Mouse (Mus musculus): ENCODE results near the gene Ccr7. TPM values are rescaled to one million over a fixed set of nuclear protein-coding genes. Genes with fewer than 3 reads are reported as not detected.

Ccr7 gene
- polyA plus RNA-seq, 1 experiment: not detected

GRCm38 (mm10) chr11:99096417-99096816 lies 58.5 kb downstream of the Ccr7 start:
- peaks cover 45% of the 10 kb centered on the region for H3K27me3 ChIP-seq (replicated peaks)
- no peak overlapping the region for H3K4me3 ChIP-seq (replicated peaks)
- no peaks in the 10 kb centered on the region for H3K36me3 ChIP-seq (replicated peaks; ENCODE audit: low read length)
- TF ChIP-seq FLI1 (IDR thresholded peaks at IDR 0.05; ENCODE audit: low read length): no peak
- TF ChIP-seq GATA1 (IDR thresholded peaks at IDR 0.05; ENCODE audit: borderline replicate concordance, low read length): no peak
- H3K9me3 ChIP-seq: peaks cover 11% of the 10 kb centered on the region
- no peaks in the 10 kb centered on the region; the same call in 1 of the 2 replicates for H3K4me1 ChIP-seq

GRCm38 (mm10) chr11:99095759-99096158 lies 59.1 kb downstream of the Ccr7 start:
- no peak for TF ChIP-seq GATA1 (IDR thresholded peaks at IDR 0.05; ENCODE audit: borderline replicate concordance, low read length)
- TF ChIP-seq FLI1 (IDR thresholded peaks at IDR 0.05; ENCODE audit: low read length): no peak
- Histone ChIP-seq H3K4me1 (no peaks in the 10 kb centered on the region; the same call in 1 of the 2 replicates), H3K36me3 (replicated peaks; ENCODE audit: low read length) (no peaks in the 10 kb centered on the region), H3K9me3 (peaks cover 11% of the 10 kb centered on the region), H3K27me3 (replicated peaks) (peaks cover 43% of the 10 kb centered on the region), H3K4me3 (replicated peaks) (no peak overlapping the region)

- Histone ChIP-seq H3K4me3 (replicated peaks) (no peak overlapping the region), H3K9me3 (peaks cover 11% of the 10 kb centered on the region), H3K4me1 (no peaks in the 10 kb centered on the region), H3K27me3 (replicated peaks) (peaks cover 47% of the 10 kb centered on the region), H3K36me3 (replicated peaks; ENCODE audit: low read length) (no peaks in the 10 kb centered on the region)
- TF ChIP-seq GATA1 (IDR thresholded peaks at IDR 0.05; ENCODE audit: borderline replicate concordance, low read length) (no peak), FLI1 (IDR thresholded peaks at IDR 0.05; ENCODE audit: low read length) (no peak)
These were observed 59.8 kb downstream of the Ccr7 start for GRCm38 (mm10) chr11:99094911-99095676.

Other genes with a start within 250 kb of the Ccr7 start
- gene Cdc6, start 247.3 kb downstream of the Ccr7 start, polyA plus RNA-seq (2012; ENCODE audit: insufficient read depth, low replicate concordance): 0.44 TPM in 1 of 2 replicates, not detected in the other
- gene Rara, start 227.3 kb downstream of the Ccr7 start, polyA plus RNA-seq (2012; ENCODE audit: insufficient read depth, low replicate concordance): 11.8 and 25.3 TPM in 2 replicates
- gene Gjd3, start 172.1 kb downstream of the Ccr7 start, polyA plus RNA-seq (2012; ENCODE audit: insufficient read depth, low replicate concordance): not detected in 2 replicates
- 6.9 and 12.1 TPM in 2 replicates for gene Top2a, start 130.9 kb downstream of the Ccr7 start, polyA plus RNA-seq (2012; ENCODE audit: insufficient read depth, low replicate concordance)
- 28.0 and 111 TPM in 2 replicates for gene Igfbp4, start 113.8 kb downstream of the Ccr7 start, polyA plus RNA-seq (2012; ENCODE audit: insufficient read depth, low replicate concordance)
- gene Tns4, start 65.8 kb downstream of the Ccr7 start, polyA plus RNA-seq (2012; ENCODE audit: insufficient read depth, low replicate concordance): 0.93 TPM in 1 of 2 replicates, not detected in the other
- gene Smarce1, start 75.9 kb upstream of the Ccr7 start, polyA plus RNA-seq (2012; ENCODE audit: insufficient read depth, low replicate concordance): 24.2 and 370 TPM in 2 replicates
- not detected in 2 replicates for gene Krt222, start 89.0 kb upstream of the Ccr7 start, polyA plus RNA-seq (2012; ENCODE audit: insufficient read depth, low replicate concordance)
- not detected in 2 replicates for gene Krt24, start 130.2 kb upstream of the Ccr7 start, polyA plus RNA-seq (2012; ENCODE audit: insufficient read depth, low replicate concordance)
- not detected in 2 replicates for gene Krt25, start 167.9 kb upstream of the Ccr7 start, polyA plus RNA-seq (2012; ENCODE audit: insufficient read depth, low replicate concordance)
- not detected in 2 replicates for gene Krt26, start 182.9 kb upstream of the Ccr7 start, polyA plus RNA-seq (2012; ENCODE audit: insufficient read depth, low replicate concordance)
- not detected in 2 replicates for gene Krt27, start 196.0 kb upstream of the Ccr7 start, polyA plus RNA-seq (2012; ENCODE audit: insufficient read depth, low replicate concordance)
- gene Krt28, start 219.8 kb upstream of the Ccr7 start, polyA plus RNA-seq (2012; ENCODE audit: insufficient read depth, low replicate concordance): not detected in 2 replicates
- 6.6 TPM in 1 of 2 replicates, not detected in the other for gene Krt10, start 234.3 kb upstream of the Ccr7 start, polyA plus RNA-seq (2012; ENCODE audit: insufficient read depth, low replicate concordance)

All from megakaryocyte, embryonic 14.5 days (primary cell).